Mouse (Mus musculus) liver, adult 2 months (tissue): Measurements from ENCODE around the gene Htr1d.

ENCODE experiments used
- CTCF ChIP-seq: fragments of 200-500 bp; IDR thresholded peaks from 2 replicates; pipeline ENCODE4 v1.5.1; 2011; ENCODE audit warnings: low read depth, low read length, control low read depth
- POLR2A ChIP-seq: fragments of 200-500 bp; IDR thresholded peaks from 2 replicates; pipeline ENCODE4 v1.6.1; 2011; ENCODE audit warnings: low read length, control low read depth; ENCODE audit not compliant: insufficient read depth; ENCODE audit errors: extremely low read depth

DNA sequence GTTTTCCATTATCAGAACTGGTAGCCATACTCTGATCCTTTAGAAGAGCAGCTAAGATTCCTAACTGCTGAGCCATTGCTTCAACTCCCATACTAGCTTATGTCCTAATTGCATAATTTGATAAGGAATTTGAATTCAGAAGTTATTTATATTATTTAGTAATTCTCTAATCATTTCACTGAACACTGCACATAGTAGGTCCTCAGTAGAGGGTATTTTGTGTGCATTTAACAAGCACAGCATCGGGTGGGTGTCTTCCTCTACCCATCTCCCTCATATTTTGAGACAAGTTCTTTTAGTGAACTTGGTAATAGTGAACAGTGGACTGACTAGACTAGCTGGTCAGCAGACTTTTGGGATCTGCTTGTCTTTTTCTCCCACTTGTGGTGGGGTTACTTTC, 53.4 kb downstream of the Htr1d start:
- TF ChIP-seq CTCF (no peak), POLR2A (no peak)
